Mouse (Mus musculus): ENCODE measurements at regions not wholly inside any gene's neighbourhood (a gene's known extent, or its start where the extent isn't known, plus 50 kb on each side); places are given as distances from the start of the nearest gene placed in this dataset.
A peak's percentile ranks its signal among the peaks of the same experiment; 100 is the strongest.
"Not testable (repeated sequence)": the region's sequence is repeated elsewhere in the genome, so short reads cannot be mapped to it uniquely, and the experiment has no call there.

DNA sequence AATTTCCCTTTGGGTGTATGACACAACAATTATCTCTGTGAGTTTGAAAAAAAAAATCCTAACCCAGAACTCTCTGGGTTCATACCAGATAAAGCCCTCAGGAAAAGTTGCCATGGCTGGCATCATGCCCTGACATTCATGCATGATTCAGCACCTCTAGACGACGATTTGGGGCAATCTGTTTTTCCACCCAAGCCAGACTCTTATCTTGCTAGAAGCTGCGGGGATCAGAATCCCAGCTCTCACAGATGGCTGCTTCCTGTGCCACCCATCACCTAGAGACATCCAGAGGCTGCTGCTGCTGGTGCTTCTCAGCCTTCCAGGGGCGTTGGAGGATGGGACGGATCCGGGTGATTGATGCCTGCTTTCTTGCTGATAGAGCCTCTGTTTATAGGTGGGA, 209.2 kb downstream of the Cd47 start:
- DNase-seq = peak; percentile 83 to 91

DNA sequence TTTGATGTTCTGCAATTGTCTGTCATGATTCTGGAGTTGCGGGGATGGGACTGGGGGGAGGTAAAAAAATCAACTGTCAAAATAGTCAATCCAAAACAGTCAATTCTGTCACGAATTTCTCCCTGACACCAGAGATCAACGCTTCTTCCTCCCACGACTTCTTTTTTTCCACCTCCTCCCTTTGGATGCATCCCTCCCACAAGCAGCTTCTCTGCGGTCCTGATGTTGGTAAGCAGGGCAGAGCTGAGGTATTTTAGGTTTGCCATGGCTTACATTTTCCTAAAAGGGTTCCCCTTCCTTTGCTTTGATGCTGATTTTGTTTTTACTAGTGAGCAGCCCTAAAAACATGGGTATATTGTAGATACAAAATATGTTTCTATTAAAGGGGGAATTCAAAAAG, 209.7 kb downstream of the Cd47 start:
- no peak for DNase-seq

DNA sequence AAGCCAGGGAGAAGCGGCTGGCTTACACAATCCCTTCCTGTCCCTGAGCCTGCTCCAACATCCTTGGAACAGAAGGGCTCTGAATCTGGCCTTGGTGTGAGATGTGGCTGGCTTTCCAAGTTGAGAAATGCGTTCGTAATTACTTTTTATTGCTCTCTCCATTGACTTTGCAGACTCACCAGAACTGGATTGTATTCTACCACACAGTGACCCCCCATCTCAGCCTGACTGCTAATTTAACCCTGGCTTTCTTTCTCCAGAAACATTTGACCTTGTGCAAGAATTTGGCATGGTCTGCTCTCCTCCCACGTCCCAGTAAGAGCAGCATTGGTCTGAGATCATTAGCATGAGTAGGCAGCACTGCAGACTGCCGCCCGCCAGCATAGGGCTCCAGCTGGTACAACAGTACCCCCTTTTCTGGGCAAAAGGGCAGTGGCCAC, 210.2 kb downstream of the Cd47 start:
- DNase-seq = peak; percentile 69 to 73

DNA sequence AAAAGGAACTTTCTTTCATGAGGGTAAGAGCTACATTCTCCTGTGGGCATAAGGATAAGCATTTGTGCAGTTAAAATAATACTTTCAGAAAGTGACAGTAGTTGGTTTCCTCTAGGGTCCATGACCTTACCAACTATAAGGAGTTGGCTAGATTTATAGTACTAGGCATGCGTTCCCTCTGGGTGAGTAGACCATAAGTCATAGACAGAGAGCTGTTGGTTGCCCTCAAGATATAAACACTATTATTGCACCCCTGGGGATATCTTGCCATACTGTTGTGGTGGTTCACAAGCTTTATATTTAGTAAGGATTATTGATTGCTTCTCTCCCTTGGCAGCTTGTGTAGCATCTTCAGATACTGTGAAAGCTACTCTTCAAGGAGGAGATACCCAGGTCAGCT, 223.6 kb downstream of the Cd47 start:
- DNase-seq = no peak

DNA sequence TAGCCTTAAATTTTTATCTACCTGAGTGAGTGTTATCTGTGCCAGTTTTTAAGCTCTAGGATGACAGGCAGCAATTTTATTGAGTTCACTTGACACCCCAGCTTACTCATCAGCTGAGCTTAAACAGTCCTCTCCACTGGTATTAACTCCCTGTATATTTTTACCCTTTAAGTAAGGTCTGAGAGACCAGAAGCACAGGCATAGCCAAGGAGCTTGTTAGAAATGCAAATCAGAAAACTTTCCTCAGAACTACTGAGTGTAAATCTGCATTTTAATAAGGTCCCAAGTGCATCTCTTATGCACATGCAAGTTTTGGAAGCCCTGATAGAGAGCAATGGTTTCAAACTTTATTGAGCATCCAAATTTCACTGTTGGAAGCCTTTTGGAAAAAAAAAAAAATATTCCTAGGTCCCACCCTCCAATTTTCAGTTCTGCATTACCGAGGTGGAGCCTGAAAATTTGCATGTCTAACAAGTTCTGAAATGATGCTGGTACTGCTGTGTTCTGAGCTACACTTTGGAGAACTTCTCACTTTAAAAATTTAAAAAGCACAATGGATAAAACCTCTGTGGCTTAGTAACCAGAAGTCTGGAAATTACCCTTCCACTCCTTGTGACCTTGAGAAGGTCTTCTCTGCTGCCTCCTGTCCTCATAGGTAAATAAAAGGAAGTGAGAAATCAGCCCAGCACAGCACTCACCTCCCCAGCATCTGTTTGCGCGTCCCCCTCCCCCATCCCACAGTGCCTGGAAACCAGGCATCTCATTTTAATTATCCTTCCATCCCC, 226.0 kb downstream of the Cd47 start:
- DNase-seq = no peak

DNA sequence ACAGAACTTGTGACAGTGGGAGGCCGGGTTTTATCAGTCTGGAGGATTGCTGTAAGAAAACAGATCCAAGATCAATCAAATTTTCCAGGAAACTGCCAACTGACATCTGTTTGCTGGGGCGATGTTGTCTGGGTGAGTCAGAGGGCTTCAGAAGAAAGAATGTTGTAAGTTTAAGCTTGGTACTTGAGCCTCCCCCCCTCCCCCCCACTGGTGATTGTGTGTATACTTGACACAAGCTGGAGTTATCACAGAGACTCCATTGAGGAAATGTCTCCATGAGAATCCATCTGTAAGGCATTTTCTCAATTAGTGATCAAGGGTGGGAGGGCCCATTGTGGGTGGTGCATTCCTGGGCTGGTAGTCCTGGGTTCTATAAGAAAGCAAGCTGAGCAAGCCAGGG, 226.9 kb downstream of the Cd47 start:
- no peak for DNase-seq

DNA sequence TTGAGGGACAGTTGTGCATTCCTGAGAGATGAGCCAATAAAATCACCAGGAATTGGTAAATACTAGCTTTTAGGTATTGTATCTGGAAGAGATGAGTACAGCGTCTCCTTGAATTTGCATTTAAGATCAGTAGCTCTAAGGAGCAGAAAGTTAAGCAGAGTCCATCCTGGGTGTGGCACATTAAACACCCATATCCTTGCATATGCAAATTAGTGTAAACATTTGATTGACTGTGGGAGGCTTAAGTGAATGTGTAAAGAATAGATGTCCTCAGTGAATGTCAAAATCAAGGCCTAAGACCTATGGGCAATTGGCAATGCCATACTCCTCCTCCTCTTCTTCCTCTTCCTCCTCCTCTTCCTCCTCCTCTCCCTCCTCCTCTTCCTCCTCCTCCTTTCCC, 229.4 kb downstream of the Cd47 start:
- DNase-seq = no peak

DNA sequence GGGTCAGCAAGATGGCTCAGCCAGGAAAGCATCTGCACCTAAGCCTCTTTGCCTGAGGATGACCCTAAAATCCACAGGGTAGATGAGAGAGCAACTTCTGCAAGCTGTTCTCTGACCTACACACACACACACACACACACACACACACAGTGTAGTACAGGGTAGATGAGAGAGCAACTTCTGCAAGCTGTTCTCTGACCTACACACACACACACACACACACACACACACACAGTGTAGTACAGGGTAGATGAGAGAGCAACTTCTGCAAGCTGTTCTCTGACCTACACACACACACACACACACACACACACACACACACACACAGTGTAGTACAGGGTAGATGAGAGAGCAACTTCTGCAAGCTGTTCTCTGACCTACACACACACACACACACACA, 230.0 kb downstream of the Cd47 start:
- not testable (repeated sequence) for DNase-seq

DNA sequence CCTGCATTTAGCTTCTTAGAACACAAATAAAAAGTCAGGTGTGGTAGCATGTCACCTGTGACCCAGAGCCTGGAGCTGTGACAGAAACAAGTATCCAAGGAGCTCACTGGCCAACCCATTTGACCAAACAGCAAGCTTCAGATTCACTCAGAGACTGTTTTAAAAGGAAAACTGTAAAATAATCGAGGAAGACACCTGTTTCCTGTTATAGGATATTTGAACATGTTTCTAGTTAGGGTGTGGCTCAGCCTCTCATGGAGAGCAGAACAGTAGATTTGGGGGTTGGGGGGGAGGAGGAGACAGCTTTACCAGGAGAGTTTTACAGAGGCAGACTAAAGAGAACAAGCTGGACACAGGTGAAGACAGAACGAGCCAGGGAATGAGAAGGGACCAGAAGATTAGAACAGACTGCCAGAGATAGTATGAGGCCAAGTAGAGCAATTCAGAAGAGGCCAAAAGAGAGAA, 230.6 kb downstream of the Cd47 start:
- no peak for DNase-seq

DNA sequence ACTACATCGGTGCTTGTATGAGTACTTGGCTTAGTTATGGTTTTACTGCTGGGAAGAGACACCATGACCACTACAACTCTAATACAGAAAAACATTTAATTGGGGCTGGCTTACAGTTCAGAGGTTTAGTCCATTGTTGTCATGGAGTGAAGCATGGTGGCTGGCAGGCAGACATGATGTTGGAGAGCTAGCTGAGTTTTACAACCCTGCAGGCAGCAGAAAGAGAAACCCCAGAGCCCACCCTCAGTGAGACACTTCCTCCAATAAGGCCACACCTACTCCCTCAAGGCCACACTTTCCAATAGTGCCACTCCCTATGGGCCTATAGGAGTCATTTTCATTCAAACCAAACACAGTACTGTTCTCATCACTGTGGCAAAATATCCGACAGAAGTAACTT, 232.5 kb downstream of the Cd47 start:
- DNase-seq = no peak

DNA sequence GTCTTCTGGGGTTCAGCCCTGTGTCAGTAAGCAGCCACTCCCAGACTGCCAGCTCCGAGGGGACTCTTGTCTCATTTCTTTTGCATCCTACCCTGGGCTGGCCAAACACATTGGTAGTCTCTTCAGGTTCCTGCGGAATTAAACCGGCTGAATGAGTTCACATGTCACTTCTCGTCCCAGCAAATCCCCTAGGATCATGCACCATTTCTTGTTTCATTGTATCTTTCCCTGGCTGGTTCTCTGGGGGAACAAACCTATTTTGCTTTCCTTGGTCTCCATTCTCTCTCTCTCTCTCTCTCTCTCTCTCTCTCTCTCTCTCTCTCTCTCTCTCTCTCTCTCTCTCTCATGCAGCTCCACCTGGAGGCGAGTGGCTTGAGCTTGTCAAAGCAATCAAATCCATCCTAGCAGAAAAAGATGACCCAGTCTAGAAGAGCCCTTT, 236.0 kb downstream of the Cd47 start:
- peak; percentile 13 to 37 for DNase-seq

DNA sequence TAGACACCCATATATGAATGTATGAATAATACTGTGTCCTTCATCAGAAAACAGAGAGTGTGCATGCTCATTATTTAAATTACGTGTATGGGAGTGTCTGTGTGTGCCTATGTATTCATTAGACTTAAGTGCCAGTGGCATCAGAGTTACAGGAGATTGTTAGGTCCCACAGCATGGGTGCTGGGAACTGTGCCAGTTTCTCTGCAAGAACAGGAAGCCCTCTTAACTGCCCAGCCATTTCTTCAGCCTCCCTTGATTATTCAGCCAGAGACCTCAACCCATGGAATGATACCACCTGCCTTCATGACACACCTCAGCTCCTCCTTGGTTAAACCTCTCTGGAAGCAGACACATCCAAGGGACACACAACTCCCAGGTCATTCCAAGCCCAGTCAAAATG, 243.8 kb downstream of the Cd47 start:
- no peak for DNase-seq

DNA sequence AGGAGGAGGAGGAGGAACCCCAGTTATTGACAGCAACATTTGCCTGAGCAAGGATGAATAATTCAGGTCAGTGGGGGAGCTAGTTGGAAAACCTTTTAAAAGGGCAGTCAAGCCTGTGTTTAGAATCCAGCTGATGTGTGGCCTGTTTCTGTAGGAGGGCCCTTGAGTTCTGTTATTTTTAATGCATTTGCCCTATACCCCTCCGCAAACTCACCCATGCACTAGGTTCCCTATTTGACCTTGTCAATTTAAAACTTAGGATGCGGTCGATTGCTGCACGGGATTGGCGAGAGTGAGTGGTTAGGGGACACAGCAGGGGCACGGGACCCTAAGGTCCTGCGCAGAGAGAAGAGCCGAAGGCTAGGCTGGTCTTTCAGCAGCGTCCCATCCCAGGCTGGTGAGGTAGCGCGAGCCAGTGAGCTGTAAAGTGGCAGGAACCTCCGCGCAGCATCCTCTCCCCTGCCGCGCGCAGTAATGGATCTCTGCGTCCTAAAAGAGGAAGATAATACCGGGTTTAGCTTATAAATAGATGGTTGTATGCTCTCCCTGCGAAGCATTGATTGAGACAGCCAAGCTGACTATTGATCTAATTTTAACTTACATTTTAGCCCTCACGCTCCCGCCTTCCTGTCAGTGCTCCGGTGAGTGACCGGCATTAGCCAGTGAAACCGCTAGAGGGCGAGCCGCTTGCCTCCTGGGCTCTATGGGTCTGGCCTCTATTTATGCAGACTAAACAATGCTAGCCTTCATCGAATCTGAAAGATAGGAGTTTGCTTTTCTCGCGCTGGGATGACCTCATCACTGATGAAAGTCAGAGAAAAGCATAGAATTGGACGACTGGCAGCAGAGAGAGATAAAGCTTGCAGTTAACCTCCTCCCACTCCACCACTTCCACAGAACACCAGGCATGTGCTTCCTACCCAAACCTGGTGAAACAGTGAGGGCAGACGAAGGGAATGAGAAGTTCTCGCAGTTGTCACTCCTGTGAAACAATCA, 245.5 kb downstream of the Cd47 start:
- DNase-seq = peak; percentile 78 to 80

DNA sequence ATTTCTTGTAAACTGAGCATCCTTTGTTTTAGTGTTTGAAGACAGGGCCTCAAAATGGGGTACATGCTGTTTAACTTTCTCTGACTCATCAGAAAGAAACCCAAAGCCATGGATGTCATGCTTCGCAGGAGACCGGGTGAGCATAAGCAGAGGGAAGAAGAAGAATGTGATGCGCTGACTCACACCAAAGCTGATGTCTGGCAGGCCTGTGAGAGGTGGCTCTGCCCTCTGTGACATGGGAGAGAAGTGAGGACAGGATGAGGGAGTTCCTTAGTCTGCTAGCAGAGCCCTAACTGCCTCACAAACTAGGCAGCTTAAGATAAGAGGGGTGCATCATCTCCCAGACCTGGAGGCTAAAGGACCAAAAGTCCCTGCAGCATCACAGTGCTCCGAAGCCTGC, 263.2 kb downstream of the Cd47 start:
- DNase-seq = no peak

DNA sequence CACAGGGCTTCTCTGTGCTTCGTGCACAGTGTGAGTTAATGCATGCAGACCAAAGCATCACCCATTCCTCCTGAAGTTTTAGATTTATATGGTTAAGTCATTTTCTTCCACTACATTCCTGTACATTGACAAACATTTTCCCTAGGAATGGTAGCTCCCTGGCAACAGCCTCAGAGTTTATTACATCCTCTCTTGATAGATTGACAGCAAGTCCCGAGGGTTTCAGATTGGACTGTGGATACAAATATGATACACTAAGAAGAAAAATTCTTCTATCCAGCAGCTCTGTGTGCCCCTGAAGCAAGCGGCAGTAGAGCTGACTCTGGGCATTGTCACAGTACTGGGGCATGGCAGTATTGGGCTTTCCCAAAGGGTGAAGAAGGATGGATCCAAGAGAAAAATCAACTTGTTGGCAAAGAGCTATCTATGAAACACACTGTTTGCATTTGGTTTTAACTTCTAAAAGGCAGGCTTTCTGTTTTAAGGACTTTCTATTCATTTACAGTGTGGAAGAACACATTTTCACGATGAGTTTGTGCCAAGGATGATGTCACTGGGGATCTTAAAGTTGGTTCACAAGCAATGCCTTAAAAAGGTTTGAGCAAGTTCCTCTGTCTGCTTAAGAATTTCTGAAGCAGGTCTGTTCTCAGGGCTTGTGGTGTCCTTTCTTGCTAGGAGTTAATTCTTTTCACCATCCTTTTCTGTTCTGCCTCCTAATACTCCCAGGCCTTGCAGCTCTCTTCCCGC, 265.2 kb downstream of the Cd47 start:
- DNase-seq = no peak

DNA sequence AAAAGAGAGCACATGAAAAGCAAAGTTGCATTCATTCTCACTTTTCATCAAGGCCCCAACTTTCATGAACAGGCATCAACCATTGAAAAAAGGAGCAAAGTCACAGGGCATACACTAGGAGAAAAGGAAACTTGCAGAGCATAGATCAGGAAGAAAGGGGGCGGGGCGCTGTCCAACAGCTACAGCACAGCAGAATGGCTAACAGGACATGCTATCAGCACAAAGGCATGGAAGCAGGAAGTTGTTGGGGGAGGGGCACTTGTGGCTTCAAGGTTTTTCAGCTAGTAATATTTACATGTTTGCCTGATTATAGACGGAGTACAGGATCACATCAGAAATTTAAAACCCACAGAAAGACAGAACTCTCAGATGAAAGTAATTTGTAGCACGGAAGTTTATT, 268.7 kb downstream of the Cd47 start:
- DNase-seq = peak; percentile 3 to 33

DNA sequence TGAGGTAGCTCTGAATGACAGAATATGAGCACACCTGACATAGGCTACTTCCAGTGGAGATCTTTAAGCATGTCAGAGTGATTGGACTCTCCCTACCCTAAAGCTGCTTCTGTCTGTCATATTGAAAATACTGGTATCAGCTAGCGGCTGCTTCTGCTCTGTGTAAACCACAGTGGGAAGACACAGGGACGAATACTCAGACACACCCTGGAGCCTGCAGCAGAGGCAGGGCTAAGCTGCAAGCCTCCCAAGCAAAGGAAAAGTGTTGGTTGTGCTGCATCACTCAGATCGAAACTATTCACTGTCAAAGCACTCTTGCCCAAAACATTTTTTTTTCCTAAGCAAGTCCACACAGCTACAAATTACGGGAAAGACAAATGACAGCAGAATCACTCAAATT, 270.4 kb downstream of the Cd47 start:
- no peak for DNase-seq

DNA sequence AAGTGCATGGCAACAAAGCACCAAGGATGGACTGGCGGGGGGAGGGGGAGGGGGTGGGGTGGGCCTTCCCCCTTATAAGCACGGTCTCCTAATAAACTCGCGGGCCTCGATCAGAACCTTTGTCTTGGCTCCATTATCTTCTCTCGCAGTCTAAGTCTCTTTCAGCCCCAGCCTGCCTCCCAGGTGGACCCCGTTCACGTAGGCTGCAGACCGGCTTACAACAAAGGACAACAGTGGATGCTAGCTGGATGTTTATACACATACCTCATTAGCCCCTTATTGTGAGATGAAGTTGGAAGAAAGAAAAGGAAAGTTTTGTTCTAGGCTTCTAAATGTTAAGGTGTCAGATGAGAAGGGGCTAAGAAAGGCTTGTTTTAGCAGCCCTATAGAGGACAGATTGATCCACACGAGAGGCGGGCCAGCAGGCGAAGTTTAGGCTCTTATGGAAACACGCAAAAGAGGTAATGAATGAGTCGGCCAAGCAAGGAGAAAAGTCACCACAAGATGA, 272.6 kb downstream of the Cd47 start:
- DNase-seq = no peak

DNA sequence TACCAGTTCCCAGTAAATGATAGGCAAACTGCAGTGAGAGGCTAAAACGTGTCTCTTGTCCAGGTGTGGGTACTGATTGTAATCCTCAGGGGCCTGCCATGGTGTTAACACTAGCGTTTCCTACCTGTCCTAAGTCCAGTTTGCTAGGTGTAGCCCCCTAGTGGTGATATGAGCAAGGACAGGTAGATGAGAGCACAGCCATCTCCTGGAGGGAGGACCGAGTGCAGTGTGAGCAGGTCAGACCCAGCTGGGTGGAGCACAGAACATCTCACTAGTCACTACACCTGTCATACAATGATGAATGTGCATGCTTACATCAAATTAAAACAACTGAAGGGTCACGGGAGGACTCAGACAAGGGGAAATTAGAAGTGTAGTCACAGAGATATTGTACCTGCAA, 273.6 kb downstream of the Cd47 start:
- peak; percentile 3 to 10 for DNase-seq

DNA sequence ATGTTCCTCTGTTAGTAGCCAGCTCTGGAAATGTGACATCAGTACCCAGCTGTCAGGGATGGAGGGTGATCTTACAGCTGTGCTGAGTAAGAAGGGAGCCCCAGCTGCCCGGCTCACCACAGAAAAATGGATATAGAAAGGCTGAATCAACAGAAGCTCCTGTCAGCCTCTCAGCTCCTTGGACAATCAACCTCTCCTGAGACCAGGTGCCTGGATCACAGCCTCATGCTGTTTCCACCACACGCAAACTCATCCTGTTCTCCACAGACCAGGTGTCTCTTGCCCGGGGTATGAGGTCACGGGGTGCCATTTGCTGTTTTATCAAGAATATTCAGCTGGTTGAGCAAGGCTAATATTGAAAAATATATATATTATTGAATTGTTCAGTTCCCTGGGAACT, 275.3 kb downstream of the Cd47 start:
- DNase-seq = no peak

DNA sequence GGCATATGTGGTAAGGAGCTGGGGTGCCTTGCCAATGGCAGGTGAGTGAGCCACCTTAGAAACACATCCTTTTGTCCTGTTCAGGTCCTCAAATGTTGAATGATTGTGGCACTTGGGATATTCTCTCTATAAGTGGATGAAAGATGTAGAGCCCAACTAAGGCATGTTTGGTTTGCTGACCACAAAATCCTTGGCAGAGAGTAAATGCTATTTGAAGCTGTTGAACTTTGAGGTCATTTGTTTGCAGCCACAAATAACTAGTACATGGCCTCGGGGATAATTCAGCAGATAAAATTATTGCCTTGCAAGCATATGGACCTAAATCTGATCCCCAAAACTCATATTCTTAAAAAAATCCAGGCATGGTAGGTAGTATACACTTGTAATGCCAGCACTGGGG, 281.2 kb downstream of the Cd47 start:
- DNase-seq = no peak

DNA sequence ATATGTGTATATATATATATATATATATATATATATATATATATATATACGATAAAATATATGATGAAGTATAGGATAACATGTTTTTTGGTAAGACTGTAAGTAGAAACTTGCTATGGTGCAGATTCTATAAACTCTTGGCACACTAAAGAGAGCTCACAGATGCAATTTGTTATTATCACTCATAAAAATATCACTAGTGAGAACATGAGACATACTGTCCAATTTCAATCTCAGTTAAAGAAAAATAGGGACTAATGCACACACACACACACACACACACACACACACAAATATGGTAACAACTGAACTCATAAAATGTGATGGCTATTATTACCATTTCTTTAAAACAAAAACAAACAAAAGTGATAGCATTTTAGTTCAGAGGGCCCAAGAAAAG, 292.0 kb downstream of the Cd47 start:
- no peak for DNase-seq
